Mouse (Mus musculus) intestine, postnatal 0 days (tissue): ENCODE results near the gene Slco2a1. TPM values are rescaled to one million over a fixed set of nuclear protein-coding genes. Genes with fewer than 3 reads are reported as not detected.

Experiments used
- ATAC-seq: fragments of 200-750 bp; cut with Nextera tagmentation; 2 replicates; pipeline ENCODE4 v1.8.0; 2017; ENCODE audit warnings: mild to moderate bottlenecking, moderate TSS enrichment, moderate library complexity
- H3K27ac ChIP-seq: fragments of 300-500 bp; sonication (generic); 2 replicates; pipeline ENCODE4 v1.5.1; 2014; ENCODE audit warnings: mild to moderate bottlenecking, low read depth, low read length, moderate library complexity
- H3K27me3 ChIP-seq: fragments of 300-500 bp; sonication (generic); replicated peaks from 2 replicates; pipeline ENCODE4 v1.6.1; 2014; ENCODE audit warnings: low read length, mixed read lengths; ENCODE audit not compliant: control insufficient read depth, insufficient read depth
- H3K36me3 ChIP-seq: fragments of 300-500 bp; sonication (generic); 2 replicates; pipeline ENCODE4 v1.6.1; 2014; ENCODE audit warnings: mild to moderate bottlenecking, moderate library complexity; ENCODE audit not compliant: control insufficient read depth, insufficient read depth
- H3K4me1 ChIP-seq: fragments of 300-500 bp; sonication (generic); replicated peaks from 2 replicates; pipeline ENCODE4 v1.6.1; 2014; ENCODE audit warnings: antibody characterized with exemption, low read length, mixed read lengths; ENCODE audit not compliant: control insufficient read depth, insufficient read depth
- H3K4me2 ChIP-seq: fragments of 300-500 bp; sonication (generic); replicated peaks from 2 replicates; pipeline ENCODE4 v1.6.1; 2014; ENCODE audit warnings: low read depth, mild to moderate bottlenecking, moderate library complexity
- H3K4me3 ChIP-seq: fragments of 300-500 bp; sonication (generic); 2 replicates; pipeline ENCODE4 v1.5.1; 2014; ENCODE audit warnings: low read depth, low read length
- H3K9ac ChIP-seq: fragments of 300-500 bp; sonication (generic); 2 replicates; pipeline ENCODE4 v1.6.1; 2014; ENCODE audit warnings: mild to moderate bottlenecking, low read depth, low read length
- H3K9me3 ChIP-seq: fragments of 300-500 bp; sonication (generic); 2 replicates; pipeline ENCODE4 v1.6.1; 2016; ENCODE audit warnings: mixed run types; ENCODE audit not compliant: control insufficient read depth
- CTCF ChIP-seq: sonication (generic); IDR thresholded peaks from 2 replicates; pipeline ENCODE4 v1.5.1; 2016; ENCODE audit warnings: low read depth, mild to moderate bottlenecking, control low read depth, antibody characterized with exemption, moderate library complexity
- WGBS: fragments of 180-500 bp; shearing (Covaris S2); extraction: QIAGEN DNeasy Blood & Tissue Kit; methylation state at CpG from one replicate; pipeline ENCODE4 v1.1.7; 2014; 5-methylcytosine and 5-hydroxymethylcytosine counted together
- polyA plus RNA-seq: library from polyadenylated mRNA; unstranded; fragments of >200 nt; fragmentation: Nextera tagmentation; extraction: Ambion mirVana; gene quantifications from 2 replicates; pipeline ENCODE4 v1.2.1, GENCODE M21; 2015

Slco2a1 gene
- polyA plus RNA-seq, 1 experiment from 2014 or later = 45.9 TPM

DNA sequence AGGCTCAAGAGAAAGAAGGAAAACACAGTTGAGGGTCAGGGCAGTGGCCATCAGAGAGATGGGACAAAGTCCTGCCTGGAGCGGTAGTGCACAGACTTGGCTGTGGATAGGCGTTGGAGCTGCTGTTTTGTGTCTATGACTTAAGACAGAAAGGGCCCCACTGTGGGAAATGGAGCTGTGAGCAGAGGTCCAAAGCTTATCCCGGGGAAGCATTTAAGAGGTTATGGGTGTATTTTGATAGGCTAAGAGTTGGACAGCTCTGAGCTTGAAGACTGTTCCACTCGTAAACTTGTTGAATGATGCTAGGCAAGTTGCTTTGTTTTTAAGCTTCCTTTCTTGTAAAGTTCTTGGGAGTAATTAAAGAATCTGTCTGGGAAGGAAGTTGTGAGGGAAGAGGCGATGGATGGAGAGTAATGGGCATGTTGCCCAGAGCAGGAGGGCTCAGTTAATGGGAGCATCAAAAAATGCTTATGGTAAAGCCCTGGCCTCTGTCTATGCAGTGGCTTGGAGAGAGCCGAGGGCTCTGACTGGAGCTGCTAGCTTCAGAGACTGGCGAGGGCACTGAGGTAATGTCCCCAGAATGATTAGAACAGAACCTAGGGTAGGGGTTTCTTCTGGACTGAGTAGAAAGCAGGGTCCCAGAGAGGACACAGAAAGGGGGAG, 83.2 kb downstream of the Slco2a1 start:
- ATAC-seq = no peak
- Histone ChIP-seq H3K9me3 (no peaks in the 10 kb centered on the region), H3K9ac (no peak overlapping the region), H3K4me2 (no peak overlapping the region), H3K4me3 (no peak overlapping the region), H3K27me3 (no peaks in the 10 kb centered on the region), H3K36me3 (peaks cover 21% of the 10 kb centered on the region; the same call in 1 of the 2 replicates), H3K27ac (no peak overlapping the region), H3K4me1 (no peaks in the 10 kb centered on the region)
- WGBS = 65% methylated on average over 7 of the region's 7 CpGs
- no peak for TF ChIP-seq CTCF

DNA sequence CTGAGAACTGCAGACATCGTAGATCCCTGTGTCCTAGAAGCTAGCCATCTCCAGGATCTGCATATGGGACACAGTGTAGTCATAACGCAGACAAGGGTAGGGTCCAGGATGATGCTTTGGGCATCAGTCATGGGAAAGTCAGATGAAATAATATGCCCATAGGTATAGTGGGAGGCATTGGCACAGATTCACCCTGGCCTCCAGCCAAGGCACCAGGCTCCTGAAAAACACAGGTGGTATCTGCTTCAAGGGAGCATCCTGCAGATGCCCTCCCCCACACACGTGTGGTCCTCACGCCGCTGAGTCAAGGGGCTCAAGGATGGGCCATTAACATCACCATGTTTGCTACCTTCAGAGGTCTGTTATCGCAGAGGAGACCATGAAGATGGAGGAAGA, 83.7 kb downstream of the Slco2a1 start:
- Histone ChIP-seq H3K9me3 (no peaks in the 10 kb centered on the region), H3K27me3 (no peaks in the 10 kb centered on the region), H3K4me2 (no peak overlapping the region), H3K4me1 (no peaks in the 10 kb centered on the region), H3K27ac (no peak overlapping the region), H3K4me3 (no peak overlapping the region), H3K9ac (no peak overlapping the region), H3K36me3 (peaks cover 26% of the 10 kb centered on the region; the same call in 1 of the 2 replicates)
- TF ChIP-seq CTCF = no peak
- no peak for ATAC-seq
- 91% methylated on average over 6 of the region's 6 CpGs for WGBS

DNA sequence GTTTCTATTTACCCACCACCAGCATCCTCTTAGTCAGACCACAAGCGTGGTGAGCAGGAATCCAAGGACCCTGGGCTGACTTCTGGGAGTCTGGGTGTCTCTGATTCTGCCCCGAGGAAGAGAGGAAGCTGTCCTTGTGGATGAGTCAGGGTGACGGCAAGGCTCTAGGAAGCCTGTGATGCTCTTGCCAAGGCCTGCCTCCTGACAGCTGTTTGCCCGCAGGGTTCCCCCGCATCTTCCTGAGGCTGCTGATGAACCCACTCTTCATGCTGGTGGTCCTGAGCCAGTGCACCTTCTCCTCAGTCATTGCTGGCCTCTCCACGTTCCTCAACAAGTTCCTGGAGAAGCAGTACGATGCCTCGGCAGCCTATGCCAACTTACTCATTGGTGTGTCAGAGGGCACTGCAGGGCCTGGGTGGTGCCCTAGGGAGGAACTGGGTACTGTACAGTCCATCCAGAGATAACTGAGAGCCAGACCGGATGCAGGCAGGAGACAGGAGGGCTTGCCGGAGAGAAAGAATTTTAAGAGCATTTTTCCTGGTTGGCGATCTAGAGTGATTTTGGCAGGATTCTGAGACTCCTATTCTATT, 84.5 kb downstream of the Slco2a1 start:
- H3K27ac ChIP-seq = no peak overlapping the region
- ATAC-seq = no peak

DNA sequence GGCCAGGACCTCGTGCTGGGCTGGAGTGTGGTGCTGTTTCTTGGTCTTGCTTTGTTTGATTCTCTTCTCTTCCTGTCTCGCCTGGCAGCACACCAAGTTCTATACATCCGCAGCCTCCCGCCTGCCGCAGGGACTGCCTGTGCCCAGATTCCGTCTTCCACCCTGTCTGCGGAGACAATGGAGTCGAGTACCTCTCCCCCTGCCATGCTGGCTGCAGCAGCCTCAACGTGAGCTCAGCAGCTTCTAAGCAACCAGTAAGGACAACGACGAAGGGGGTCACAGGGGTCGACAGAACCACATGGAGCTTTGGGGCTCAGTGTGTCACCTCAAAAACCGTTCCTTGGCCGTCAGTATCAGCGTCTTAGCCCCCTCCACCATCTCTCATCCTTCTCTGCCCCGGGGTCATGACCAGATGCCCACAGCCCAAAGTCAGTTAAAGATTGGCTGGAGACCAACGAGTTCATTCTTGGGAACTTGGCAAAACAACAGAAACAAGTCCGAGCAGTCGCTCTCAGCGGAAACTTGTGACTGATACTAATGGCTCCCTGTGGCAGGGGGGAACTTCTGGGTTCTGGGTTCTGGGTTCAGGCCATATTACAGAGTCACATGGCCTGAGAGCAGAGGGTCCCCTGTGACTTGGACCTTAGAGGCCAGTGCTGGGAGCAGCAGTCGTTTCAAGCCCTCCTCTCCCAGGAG, 88.5 kb downstream of the Slco2a1 start:
- no peak overlapping the region for H3K4me2 ChIP-seq
- H3K4me1 ChIP-seq = no peaks in the 10 kb centered on the region
- ATAC-seq = peak; percentile 16; the same call in 1 of the 2 replicates
- H3K4me3 ChIP-seq = no peak overlapping the region
- H3K9me3 ChIP-seq = no peaks in the 10 kb centered on the region
- no peaks in the 10 kb centered on the region for H3K27me3 ChIP-seq
- TF ChIP-seq CTCF = no peak
- WGBS = 73% methylated on average over 21 of the region's 21 CpGs
- peaks cover 31% of the 10 kb centered on the region; the same call in 1 of the 2 replicates for H3K36me3 ChIP-seq
- H3K27ac ChIP-seq = no peak overlapping the region
- no peak overlapping the region for H3K9ac ChIP-seq

More for the DNA sequence above, 84.5 kb downstream of the Slco2a1 start:
- no peak for TF ChIP-seq CTCF
- no peak overlapping the region for H3K4me3 ChIP-seq
- H3K27me3 ChIP-seq = no peaks in the 10 kb centered on the region
- WGBS = 78% methylated on average over 11 of the region's 11 CpGs
- H3K9me3 ChIP-seq = no peaks in the 10 kb centered on the region
- H3K4me2 ChIP-seq = no peak overlapping the region
- no peak overlapping the region for H3K9ac ChIP-seq
- H3K4me1 ChIP-seq = no peaks in the 10 kb centered on the region
- peaks cover 28% of the 10 kb centered on the region; the same call in 1 of the 2 replicates for H3K36me3 ChIP-seq

DNA sequence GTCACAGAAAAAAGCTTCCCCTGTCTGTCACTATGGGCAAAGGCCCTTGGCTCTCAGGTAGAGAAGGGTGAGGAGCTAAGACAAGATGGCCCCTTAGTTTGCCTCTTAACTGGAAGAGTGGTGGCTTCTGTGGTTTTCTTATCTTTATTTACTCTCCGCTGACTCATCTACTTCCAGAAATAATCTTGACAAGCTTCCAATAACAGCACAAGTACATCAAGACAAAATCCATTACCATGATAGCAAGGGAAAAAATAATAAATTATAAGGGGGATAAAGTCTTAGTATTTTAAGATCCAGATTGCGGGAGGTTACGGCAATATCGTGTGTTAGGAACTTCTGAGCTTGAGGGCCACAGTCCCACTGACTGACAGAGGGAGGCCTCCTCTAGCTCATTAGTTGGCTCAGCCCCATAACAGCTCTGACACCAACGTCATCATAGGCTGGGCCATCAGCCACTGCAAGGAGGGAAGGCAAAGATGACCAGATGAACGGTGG, 89.7 kb downstream of the Slco2a1 start:
- Histone ChIP-seq H3K27ac (no peak overlapping the region), H3K4me1 (no peaks in the 10 kb centered on the region), H3K4me3 (no peak overlapping the region), H3K9me3 (no peaks in the 10 kb centered on the region), H3K9ac (no peak overlapping the region), H3K4me2 (no peak overlapping the region), H3K36me3 (peaks cover 23% of the 10 kb centered on the region; the same call in 1 of the 2 replicates), H3K27me3 (no peaks in the 10 kb centered on the region)
- no peak for ATAC-seq
- WGBS = 74% methylated on average over 6 of the region's 6 CpGs
- no peak for TF ChIP-seq CTCF

DNA sequence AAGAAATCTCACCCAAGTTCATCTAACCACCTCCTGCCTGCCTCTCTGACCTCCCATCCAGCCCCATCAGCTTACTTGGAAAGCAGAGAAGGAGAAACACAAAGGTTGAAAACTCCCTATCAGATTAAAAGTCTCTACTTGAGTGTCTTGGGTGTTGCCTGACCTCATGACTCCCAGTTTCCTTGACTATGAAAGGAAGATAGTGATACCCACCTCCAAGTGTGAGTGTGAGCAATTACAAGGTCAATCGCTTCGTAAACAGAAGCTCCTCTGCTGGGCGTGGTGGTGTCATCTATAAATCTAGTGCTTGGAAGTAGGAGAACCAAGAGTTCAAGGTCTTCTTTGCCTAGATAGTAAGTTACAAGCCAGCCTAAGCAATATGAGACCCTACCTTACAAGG, 91.7 kb downstream of the Slco2a1 start:
- Histone ChIP-seq H3K9me3 (no peaks in the 10 kb centered on the region), H3K27ac (no peak overlapping the region), H3K27me3 (no peaks in the 10 kb centered on the region), H3K36me3 (peaks cover 27% of the 10 kb centered on the region; the same call in 1 of the 2 replicates), H3K4me1 (no peaks in the 10 kb centered on the region), H3K4me2 (no peak overlapping the region), H3K4me3 (no peak overlapping the region), H3K9ac (no peak overlapping the region)
- no peak for TF ChIP-seq CTCF
- ATAC-seq = no peak
- 62% methylated on average over 3 of the region's 3 CpGs for WGBS
